In the genomic region with DNA sequence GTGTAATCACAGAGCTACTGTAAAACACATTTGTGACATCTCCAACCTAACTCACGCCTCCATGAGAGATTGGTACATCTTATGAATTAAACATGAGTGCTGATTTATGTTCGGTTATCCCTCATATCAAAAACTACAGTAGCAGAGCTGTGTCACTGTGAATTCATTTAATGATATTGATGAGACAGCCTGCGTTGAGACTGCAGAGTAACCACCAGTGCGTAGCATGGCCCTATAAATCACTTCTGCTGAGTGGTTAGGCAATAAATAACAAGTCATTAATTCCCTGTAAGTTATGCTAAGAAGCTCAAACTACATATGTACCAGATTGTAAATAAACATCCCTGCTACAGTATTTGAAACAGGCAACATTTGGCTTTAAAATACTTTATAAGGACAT, we compare ENCODE assay signal across 23 mouse cellular contexts.
A peak's percentile ranks its signal among the peaks of the same experiment; 100 is the strongest.
DNase-seq lines count a peak whose midpoint lies in the region; ATAC-seq and TF ChIP-seq lines count a peak whose summit lies in the region.
"Had no signal": no experiment of that assay in that cellular context is flagged by ENCODE, and none has a peak within 500 bp of the region (broad histone marks: within the 10 kb centered on the region; RNA-seq: fewer than 3 reads in every experiment).

No protein-coding gene starts in this region.

- no peaks in the 10 kb centered on the region for H3K36me3 ChIP-seq in forebrain, embryonic 13.5 days (ENCODE audit: poor library complexity, severe bottlenecking)
- H3K36me3 ChIP-seq in forebrain, embryonic 11.5 days (ENCODE audit: control insufficient read depth, insufficient read depth, low read length), result no peaks in the 10 kb centered on the region
- no peaks in the 10 kb centered on the region for H3K36me3 ChIP-seq in midbrain, embryonic 15.5 days (replicated peaks)
- no peaks in the 10 kb centered on the region for H3K36me3 ChIP-seq in midbrain, postnatal 0 days (ENCODE audit: insufficient read depth, low read length)
- H3K36me3 ChIP-seq in neural tube, embryonic 12.5 days, result no peaks in the 10 kb centered on the region
- H3K36me3 ChIP-seq: embryonic facial prominence, embryonic 13.5 days; heart, embryonic 10.5 days; limb, embryonic 12.5 days had no signal

- no peaks in the 10 kb centered on the region for H3K27me3 ChIP-seq in forebrain, embryonic 13.5 days
- no peaks in the 10 kb centered on the region for H3K27me3 ChIP-seq in forebrain, embryonic 11.5 days (ENCODE audit: control insufficient read depth, insufficient read depth, low read length)
- no peaks in the 10 kb centered on the region for H3K27me3 ChIP-seq in midbrain, embryonic 15.5 days (replicated peaks)
- H3K27me3 ChIP-seq in midbrain, postnatal 0 days (ENCODE audit: insufficient read depth, low read length), result no peaks in the 10 kb centered on the region
- no peaks in the 10 kb centered on the region for H3K27me3 ChIP-seq in neural tube, embryonic 12.5 days (replicated peaks)
- H3K27me3 ChIP-seq: embryonic facial prominence, embryonic 13.5 days; liver, embryonic 12.5 days had no signal

- TF ChIP-seq CTCF in midbrain, postnatal 0 days (IDR thresholded peaks at IDR 0.05), result no peak

- H3K4me3 ChIP-seq in forebrain, embryonic 13.5 days, result no peak overlapping the region
- no peak overlapping the region for H3K4me3 ChIP-seq in forebrain, embryonic 11.5 days (ENCODE audit: low read depth, low read length)
- no peak overlapping the region for H3K4me3 ChIP-seq in midbrain, embryonic 15.5 days
- no peak overlapping the region for H3K4me3 ChIP-seq in midbrain, postnatal 0 days (ENCODE audit: low read depth, low read length)
- no peak overlapping the region for H3K4me3 ChIP-seq in neural tube, embryonic 12.5 days
- H3K4me3 ChIP-seq: embryonic facial prominence, embryonic 13.5 days; gastrocnemius, adult 2 months; heart, embryonic 10.5 days; left cerebral cortex, adult 2 months; limb, embryonic 12.5 days; liver, embryonic 12.5 days had no signal

- DNase-seq in forebrain, embryonic 11.5 days (ENCODE audit: low spot score), result no peak
- DNase-seq in midbrain, postnatal 0 days (ENCODE audit: low spot score), result no peak
- DNase-seq in left cerebral cortex, postnatal 10 days (ENCODE audit: extremely low spot score in 1 of 2, low spot score in 2 of 2), result no peak
- DNase-seq: adrenal gland, adult 8-10 months; cerebellum, adult 11 months; gastrocnemius, adult 2 months; kidney, adult 11 months; kidney, postnatal 4 days; layer of hippocampus, adult 9-11 months; lung, adult 2 months; lung, postnatal 36 days; right cerebral cortex, adult 18-20 months had no signal

- H3K4me2 ChIP-seq in forebrain, embryonic 13.5 days, result no peak overlapping the region
- no peak overlapping the region for H3K4me2 ChIP-seq in forebrain, embryonic 11.5 days (ENCODE audit: low read depth, low read length, severe bottlenecking)
- H3K4me2 ChIP-seq in midbrain, embryonic 15.5 days, result no peak overlapping the region
- no peak overlapping the region for H3K4me2 ChIP-seq in midbrain, postnatal 0 days (ENCODE audit: low read depth, low read length, poor library complexity, severe bottlenecking)
- no peak overlapping the region for H3K4me2 ChIP-seq in neural tube, embryonic 12.5 days (replicated peaks)
- H3K4me2 ChIP-seq: embryonic facial prominence, embryonic 13.5 days; limb, embryonic 12.5 days; liver, embryonic 12.5 days had no signal

- no peak overlapping the region for H3K27ac ChIP-seq in forebrain, embryonic 13.5 days
- no peak overlapping the region for H3K27ac ChIP-seq in forebrain, embryonic 11.5 days (ENCODE audit: low read depth, low read length)
- no peak overlapping the region for H3K27ac ChIP-seq in midbrain, embryonic 15.5 days
- no peak overlapping the region for H3K27ac ChIP-seq in midbrain, postnatal 0 days (ENCODE audit: low read depth, low read length)
- no peak overlapping the region for H3K27ac ChIP-seq in neural tube, embryonic 12.5 days
- H3K27ac ChIP-seq: embryonic facial prominence, embryonic 13.5 days; gastrocnemius, adult 2 months; heart, embryonic 10.5 days; left cerebral cortex, adult 2 months; limb, embryonic 12.5 days; liver, embryonic 12.5 days had no signal

- H3K4me1 ChIP-seq in forebrain, embryonic 13.5 days, result 0 out of 2 replicates have a peak, but pooled peaks cover 10% of the 10 kb centered on the region
- H3K4me1 ChIP-seq in forebrain, embryonic 11.5 days (replicated peaks; ENCODE audit: control insufficient read depth, insufficient read depth, low read length), result no peaks in the 10 kb centered on the region
- H3K4me1 ChIP-seq in midbrain, embryonic 15.5 days, result peaks cover 25% of the 10 kb centered on the region
- H3K4me1 ChIP-seq in midbrain, postnatal 0 days (ENCODE audit: insufficient read depth, low read length), result no peaks in the 10 kb centered on the region
- no peaks in the 10 kb centered on the region; the same call in 1 of the 2 replicates for H3K4me1 ChIP-seq in neural tube, embryonic 12.5 days
- H3K4me1 ChIP-seq: embryonic facial prominence, embryonic 13.5 days; heart, embryonic 10.5 days; liver, embryonic 12.5 days had no signal

- no peaks in the 10 kb centered on the region for H3K9me3 ChIP-seq in forebrain, embryonic 13.5 days (replicated peaks)
- no peaks in the 10 kb centered on the region for H3K9me3 ChIP-seq in forebrain, embryonic 11.5 days (ENCODE audit: control insufficient read depth, low read length)
- no peaks in the 10 kb centered on the region for H3K9me3 ChIP-seq in midbrain, embryonic 15.5 days
- H3K9me3 ChIP-seq in midbrain, postnatal 0 days (ENCODE audit: low read length), result no peaks in the 10 kb centered on the region
- H3K9me3 ChIP-seq in neural tube, embryonic 12.5 days, result no peaks in the 10 kb centered on the region
- H3K9me3 ChIP-seq: embryonic facial prominence, embryonic 13.5 days; heart, embryonic 10.5 days; limb, embryonic 12.5 days; liver, embryonic 12.5 days had no signal

- intact Hi-C loops in left cerebral cortex, postnatal 10 days (cut with DNase I), result no loop called here

- no peak overlapping the region for H3K9ac ChIP-seq in forebrain, embryonic 13.5 days
- H3K9ac ChIP-seq in forebrain, embryonic 11.5 days (ENCODE audit: low read length), result no peak overlapping the region
- no peak overlapping the region for H3K9ac ChIP-seq in midbrain, embryonic 15.5 days
- no peak overlapping the region for H3K9ac ChIP-seq in midbrain, postnatal 0 days (replicated peaks; ENCODE audit: low read length, poor library complexity, severe bottlenecking)
- no peak overlapping the region for H3K9ac ChIP-seq in neural tube, embryonic 12.5 days
- H3K9ac ChIP-seq: embryonic facial prominence, embryonic 13.5 days; limb, embryonic 12.5 days; liver, embryonic 12.5 days had no signal

- WGBS in forebrain, embryonic 13.5 days, result 65% methylated on average over 4 of the region's 4 CpGs
- WGBS in forebrain, embryonic 11.5 days, result 84% methylated on average over 4 of the region's 4 CpGs
- WGBS in midbrain, embryonic 15.5 days, result 21% methylated on average over 4 of the region's 4 CpGs
- 41% methylated on average over 4 of the region's 4 CpGs for WGBS in midbrain, postnatal 0 days
- 40% methylated on average over 4 of the region's 4 CpGs for WGBS in neural tube, embryonic 12.5 days

- peak; percentile 38; the same call in 1 of the 2 replicates for ATAC-seq in forebrain, embryonic 13.5 days
- no peak for ATAC-seq in forebrain, embryonic 11.5 days (replicated peaks; ENCODE audit: low FRiP score)
- ATAC-seq in midbrain, embryonic 15.5 days (replicated peaks), result peak; percentile 60
- no peak for ATAC-seq in midbrain, postnatal 0 days (ENCODE audit: low FRiP score)
- peak; percentile 83 for ATAC-seq in neural tube, embryonic 12.5 days (ENCODE audit: low FRiP score, low read depth)
- ATAC-seq in cerebellum, adult (ENCODE audit: insufficient number of reproducible peaks, low FRiP score, low TSS enrichment), result no peak
- ATAC-seq: CD4-positive, CD25-positive, alpha-beta regulatory T cell, adult 4 months; liver, embryonic 12.5 days; Patski had no signal

Comparison
In these comparisons a context has a peak if more than half of its experiments do, and no peak if none do; other contexts are left out.
1. ATAC-seq: peak in forebrain, embryonic 13.5 days (single experiment), midbrain, embryonic 15.5 days (single experiment) and neural tube, embryonic 12.5 days (single experiment); none in forebrain, embryonic 11.5 days (single experiment), midbrain, postnatal 0 days (single experiment) and cerebellum, adult (single experiment).